8 mouse cellular contexts compared by ENCODE assay signal in genomic region chr15:79038853-79039252, GRCm38 (mm10). TPM values are rescaled to one million over a fixed set of nuclear protein-coding genes. Genes with fewer than 3 reads are reported as not detected.
DNase-seq lines count a peak whose midpoint lies in the region; ATAC-seq and TF ChIP-seq lines count a peak whose summit lies in the region.

No protein-coding gene starts in this region.

- H3K4me1 ChIP-seq in embryonic facial prominence, embryonic 10.5 days, result peaks cover 51% of the 10 kb centered on the region
- H3K4me1 ChIP-seq in heart, postnatal 0 days (ENCODE audit: control insufficient read depth, insufficient read depth), result 0 out of 2 replicates have a peak, but pooled peaks cover 5% of the 10 kb centered on the region
- peaks cover 5% of the 10 kb centered on the region; the same call in 1 of the 2 replicates for H3K4me1 ChIP-seq in lung, postnatal 0 days (ENCODE audit: insufficient read depth, low read depth, low read length)

- H3K4me3 ChIP-seq in embryonic facial prominence, embryonic 10.5 days, result peak overlapping the region; percentile 25; the same call in 1 of the 2 replicates
- H3K4me3 ChIP-seq in heart, postnatal 0 days (ENCODE audit: low read depth, low read length), result no peak overlapping the region
- H3K4me3 ChIP-seq in lung, postnatal 0 days (ENCODE audit: low read depth, low read length), result no peak overlapping the region

- TF ChIP-seq EP300 in heart, postnatal 0 days (IDR thresholded peaks at IDR 0.05; ENCODE audit: low read depth), result no peak
- no peak for TF ChIP-seq EP300 in lung, postnatal 0 days (IDR thresholded peaks at IDR 0.05)

- peak overlapping the region; percentile 16; the same call in 1 of the 2 replicates for H3K27ac ChIP-seq in embryonic facial prominence, embryonic 10.5 days (replicated peaks)
- H3K27ac ChIP-seq in heart, postnatal 0 days (ENCODE audit: low read depth), result no peak overlapping the region
- no peak overlapping the region for H3K27ac ChIP-seq in lung, postnatal 0 days (ENCODE audit: low read length)

- H3K27me3 ChIP-seq in embryonic facial prominence, embryonic 10.5 days (replicated peaks; ENCODE audit: low read depth, poor library complexity, severe bottlenecking), result peaks cover 52% of the 10 kb centered on the region
- peaks cover 42% of the 10 kb centered on the region for H3K27me3 ChIP-seq in heart, postnatal 0 days (ENCODE audit: control insufficient read depth, insufficient read depth, low read length)
- peaks cover 29% of the 10 kb centered on the region for H3K27me3 ChIP-seq in lung, postnatal 0 days (replicated peaks; ENCODE audit: insufficient read depth, low read length)

- WGBS in embryonic facial prominence, embryonic 10.5 days, result 20% methylated on average over 7 of the region's 7 CpGs
- WGBS in heart, postnatal 0 days, result 17% methylated on average over 7 of the region's 7 CpGs
- WGBS in lung, postnatal 0 days, result 11% methylated on average over 7 of the region's 7 CpGs

- H3K9ac ChIP-seq in heart, postnatal 0 days (replicated peaks; ENCODE audit: low read depth, low read length), result no peak overlapping the region
- no peak overlapping the region for H3K9ac ChIP-seq in lung, postnatal 0 days (replicated peaks; ENCODE audit: low read depth)

- peak; percentile 82 to 89 for DNase-seq in CD8-positive naive resting alpha-beta T cell, adult 2 months (ENCODE audit: low read depth in 2 of 2, low spot score in 2 of 2)
- DNase-seq in adrenal gland, adult (ENCODE audit: inconsistent age in 2 of 2, low spot score in 1 of 2), result peak; percentile 89 to 94
- peak; percentile 79 for DNase-seq in embryonic facial prominence, embryonic 10.5 days (ENCODE audit: low spot score)
- DNase-seq in heart, postnatal 0 days (ENCODE audit: low spot score), result peak; percentile 91
- DNase-seq in kidney, postnatal 4 days, result peak; percentile 88 to 93
- DNase-seq in lung, postnatal 0 days (ENCODE audit: low spot score), result peak; percentile 95
- DNase-seq in right cerebral cortex, postnatal 14 days, result peak; percentile 65
- DNase-seq in urinary bladder, postnatal 36 days (ENCODE audit: low spot score in 2 of 2), result peak; percentile 73 to 83

- no peaks in the 10 kb centered on the region for H3K9me3 ChIP-seq in embryonic facial prominence, embryonic 10.5 days
- no peaks in the 10 kb centered on the region for H3K9me3 ChIP-seq in heart, postnatal 0 days (replicated peaks; ENCODE audit: control insufficient read depth, low read length)
- no peaks in the 10 kb centered on the region for H3K9me3 ChIP-seq in lung, postnatal 0 days (ENCODE audit: low read length)

- H3K36me3 ChIP-seq in embryonic facial prominence, embryonic 10.5 days (replicated peaks), result peaks cover 36% of the 10 kb centered on the region
- H3K36me3 ChIP-seq in heart, postnatal 0 days (replicated peaks; ENCODE audit: control insufficient read depth, insufficient read depth, low read length), result peaks cover 5% of the 10 kb centered on the region; the same call in 1 of the 2 replicates
- H3K36me3 ChIP-seq in lung, postnatal 0 days (ENCODE audit: insufficient read depth, low read length), result no peaks in the 10 kb centered on the region

- peak; percentile 97 for TF ChIP-seq CTCF in heart, postnatal 0 days (IDR thresholded peaks at IDR 0.05; ENCODE audit: low read depth)
- TF ChIP-seq CTCF in lung, postnatal 0 days (IDR thresholded peaks at IDR 0.05), result peak; percentile 99

- peak; percentile 84 for ATAC-seq in heart, postnatal 0 days (ENCODE audit: insufficient read depth, low read depth)
- peak; percentile 90 for ATAC-seq in lung, postnatal 0 days

- no peak overlapping the region for H3K4me2 ChIP-seq in heart, postnatal 0 days (ENCODE audit: low read depth, low read length)
- no peak overlapping the region for H3K4me2 ChIP-seq in lung, postnatal 0 days (replicated peaks; ENCODE audit: low read depth, low read length)

RNA-seq across cellular contexts. Expression of gene Galr3, which starts 2.8 kb away (rescaled TPM):
- not detected in 2 replicates for polyA plus RNA-seq in embryonic facial prominence, embryonic 10.5 days (2016; fragmentation: Nextera tagmentation; extraction: Ambion mirVana)
- total RNA-seq in heart, postnatal 0 days (2014; rRNA removed; ENCODE audit: low replicate concordance), result not detected in 2 replicates
- polyA plus RNA-seq in heart, postnatal 0 days (2015; fragmentation: Nextera tagmentation; extraction: Ambion mirVana), result not detected in 2 replicates
- polyA plus RNA-seq in lung, postnatal 0 days (2015; fragmentation: Nextera tagmentation; extraction: Ambion mirVana), result 0.12 and 0.14 TPM in 2 replicates

RNA-seq across cellular contexts. Expression of gene H1f0, which starts 10.6 kb away (rescaled TPM):
- polyA plus RNA-seq in embryonic facial prominence, embryonic 10.5 days (2016; fragmentation: Nextera tagmentation; extraction: Ambion mirVana), result 371 and 392 TPM in 2 replicates
- total RNA-seq in heart, postnatal 0 days (2014; rRNA removed; ENCODE audit: low replicate concordance), result 318 and 358 TPM in 2 replicates
- polyA plus RNA-seq in heart, postnatal 0 days (2015; fragmentation: Nextera tagmentation; extraction: Ambion mirVana), result 210 and 229 TPM in 2 replicates
- 263 and 311 TPM in 2 replicates for polyA plus RNA-seq in lung, postnatal 0 days (2015; fragmentation: Nextera tagmentation; extraction: Ambion mirVana)

RNA-seq across cellular contexts. Expression of gene Ankrd54, which starts 23.8 kb away (rescaled TPM):
- 57.7 and 61.8 TPM in 2 replicates for polyA plus RNA-seq in embryonic facial prominence, embryonic 10.5 days (2016; fragmentation: Nextera tagmentation; extraction: Ambion mirVana)
- total RNA-seq in heart, postnatal 0 days (2014; rRNA removed; ENCODE audit: low replicate concordance), result 20.9 and 27.1 TPM in 2 replicates
- 14.1 and 15.6 TPM in 2 replicates for polyA plus RNA-seq in heart, postnatal 0 days (2015; fragmentation: Nextera tagmentation; extraction: Ambion mirVana)
- polyA plus RNA-seq in lung, postnatal 0 days (2015; fragmentation: Nextera tagmentation; extraction: Ambion mirVana), result 45.4 and 48.4 TPM in 2 replicates

RNA-seq across cellular contexts. Expression of gene Eif3l, which starts 36.1 kb away (rescaled TPM):
- polyA plus RNA-seq in embryonic facial prominence, embryonic 10.5 days (2016; fragmentation: Nextera tagmentation; extraction: Ambion mirVana), result 280 and 287 TPM in 2 replicates
- total RNA-seq in heart, postnatal 0 days (2014; rRNA removed; ENCODE audit: low replicate concordance), result 183 and 210 TPM in 2 replicates
- polyA plus RNA-seq in heart, postnatal 0 days (2015; fragmentation: Nextera tagmentation; extraction: Ambion mirVana), result 114 and 123 TPM in 2 replicates
- 99.3 and 101 TPM in 2 replicates for polyA plus RNA-seq in lung, postnatal 0 days (2015; fragmentation: Nextera tagmentation; extraction: Ambion mirVana)
